Mouse (Mus musculus): ENCODE measurements around the gene Bcap29. TPM values are rescaled to one million over a fixed set of nuclear protein-coding genes. Genes with fewer than 3 reads are reported as not detected.
"Not testable (repeated sequence)": the region's sequence is repeated elsewhere in the genome, so short reads cannot be mapped to it uniquely, and the experiment has no call there.

The Bcap29 gene
- total and polyA plus RNA-seq, 2 experiments = 1.1 to 8.3 TPM

DNA sequence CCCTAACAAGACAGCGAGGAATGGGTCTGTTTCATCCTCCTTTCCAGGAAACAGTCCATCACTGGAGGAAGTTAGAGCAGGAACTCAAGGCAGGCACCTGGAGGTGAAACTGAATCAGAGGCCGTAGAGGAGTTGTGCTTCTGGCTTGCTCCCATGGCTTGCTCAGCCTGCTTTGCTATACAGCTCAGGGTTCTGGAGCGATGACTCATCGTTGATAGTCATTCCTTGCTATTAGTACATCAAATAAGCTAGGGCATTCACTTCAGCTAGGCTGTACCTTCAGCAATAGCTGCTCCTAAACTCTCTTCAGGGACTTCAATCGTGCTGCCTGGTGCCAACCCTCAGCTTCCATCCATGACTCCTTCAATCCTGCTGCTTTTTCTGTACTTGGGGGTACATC lies 60.0 kb downstream of the Bcap29 start:
- Histone ChIP-seq H3K27ac (replicated peaks; ENCODE audit: insufficient read depth, low read depth, low read length) (no peak overlapping the region), H3K4me1 (ENCODE audit: control insufficient read depth, insufficient read depth, low read length) (no peaks in the 10 kb centered on the region), H3K27me3 (ENCODE audit: control insufficient read depth, insufficient read depth, low read length) (no peaks in the 10 kb centered on the region), H3K36me3 (ENCODE audit: control insufficient read depth, insufficient read depth, low read length) (no peaks in the 10 kb centered on the region), H3K4me3 (ENCODE audit: insufficient read depth, low read depth, low read length) (no peak overlapping the region), H3K9ac (ENCODE audit: low read depth, low read length) (no peak overlapping the region), H3K79me2 (ENCODE audit: control insufficient read depth, insufficient read depth, low read length) (no peaks in the 10 kb centered on the region)
- no peak for TF ChIP-seq CTCF (IDR thresholded peaks at IDR 0.05; ENCODE audit: low read depth, low read length)
- no peak for TF ChIP-seq POLR2A (IDR thresholded peaks at IDR 0.05; ENCODE audit: extremely low read depth, insufficient read depth, low read length)
- 86% methylated on average over 5 of the region's 5 CpGs for WGBS
- DNase-seq (ENCODE audit: extremely low read depth, low read depth, low spot score) = no peak

GRCm38 (mm10) chr12:31569784-31570183 lies 64.7 kb downstream of the Bcap29 start:
- no peak for DNase-seq (ENCODE audit: extremely low read depth, low read depth, low spot score)
- H3K79me2 ChIP-seq (ENCODE audit: control insufficient read depth, insufficient read depth, low read length) = no peaks in the 10 kb centered on the region
- H3K36me3 ChIP-seq (ENCODE audit: control insufficient read depth, insufficient read depth, low read length) = no peaks in the 10 kb centered on the region
- TF ChIP-seq CTCF (IDR thresholded peaks at IDR 0.05; ENCODE audit: low read depth, low read length) (no peak), POLR2A (IDR thresholded peaks at IDR 0.05; ENCODE audit: extremely low read depth, insufficient read depth, low read length) (no peak)
- WGBS = 65% methylated on average over 2 of the region's 2 CpGs
- H3K27ac ChIP-seq (replicated peaks; ENCODE audit: insufficient read depth, low read depth, low read length) = no peak overlapping the region
- no peak overlapping the region for H3K4me3 ChIP-seq (ENCODE audit: insufficient read depth, low read depth, low read length)
- H3K27me3 ChIP-seq (ENCODE audit: control insufficient read depth, insufficient read depth, low read length) = no peaks in the 10 kb centered on the region
- H3K9ac ChIP-seq (ENCODE audit: low read depth, low read length) = no peak overlapping the region
- H3K4me1 ChIP-seq (ENCODE audit: control insufficient read depth, insufficient read depth, low read length) = no peaks in the 10 kb centered on the region

GRCm38 (mm10) chr12:31568661-31569060 lies 65.8 kb downstream of the Bcap29 start:
- DNase-seq (ENCODE audit: extremely low read depth, low read depth, low spot score) = no peak
- H3K27me3 ChIP-seq (ENCODE audit: control insufficient read depth, insufficient read depth, low read length) = no peaks in the 10 kb centered on the region
- TF ChIP-seq POLR2A (IDR thresholded peaks at IDR 0.05; ENCODE audit: extremely low read depth, insufficient read depth, low read length) (no peak), CTCF (IDR thresholded peaks at IDR 0.05; ENCODE audit: low read depth, low read length) (no peak)
- no peaks in the 10 kb centered on the region for H3K4me1 ChIP-seq (ENCODE audit: control insufficient read depth, insufficient read depth, low read length)
- no peak overlapping the region for H3K9ac ChIP-seq (ENCODE audit: low read depth, low read length)
- no peaks in the 10 kb centered on the region for H3K79me2 ChIP-seq (ENCODE audit: control insufficient read depth, insufficient read depth, low read length)
- no peak overlapping the region for H3K27ac ChIP-seq (replicated peaks; ENCODE audit: insufficient read depth, low read depth, low read length)
- H3K36me3 ChIP-seq (ENCODE audit: control insufficient read depth, insufficient read depth, low read length) = no peaks in the 10 kb centered on the region
- H3K4me3 ChIP-seq (ENCODE audit: insufficient read depth, low read depth, low read length) = no peak overlapping the region

- H3K4me1 ChIP-seq (ENCODE audit: control insufficient read depth, insufficient read depth, low read length); H3K36me3 ChIP-seq (ENCODE audit: control insufficient read depth, insufficient read depth, low read length); H3K79me2 ChIP-seq (ENCODE audit: control insufficient read depth, insufficient read depth, low read length); H3K27me3 ChIP-seq (ENCODE audit: control insufficient read depth, insufficient read depth, low read length); DNase-seq (ENCODE audit: extremely low read depth, low read depth, low spot score); H3K4me3 ChIP-seq (ENCODE audit: insufficient read depth, low read depth, low read length); H3K27ac ChIP-seq (replicated peaks; ENCODE audit: insufficient read depth, low read depth, low read length); H3K9ac ChIP-seq (ENCODE audit: low read depth, low read length): not testable (repeated sequence)
- WGBS = 21% methylated on average over 10 of the region's 10 CpGs
Measured at GRCm38 (mm10) chr12:31567535-31567934, 66.9 kb downstream of the Bcap29 start.

GRCm38 (mm10) chr12:31560712-31561111 lies 73.7 kb downstream of the Bcap29 start:
- Histone ChIP-seq H3K27me3 (ENCODE audit: control insufficient read depth, insufficient read depth, low read length) (peaks cover 18% of the 10 kb centered on the region), H3K36me3 (ENCODE audit: control insufficient read depth, insufficient read depth, low read length) (no peaks in the 10 kb centered on the region), H3K4me1 (ENCODE audit: control insufficient read depth, insufficient read depth, low read length) (peaks cover 1% of the 10 kb centered on the region; the same call in 1 of the 2 replicates), H3K9ac (ENCODE audit: low read depth, low read length) (no peak overlapping the region), H3K27ac (replicated peaks; ENCODE audit: insufficient read depth, low read depth, low read length) (no peak overlapping the region), H3K4me3 (ENCODE audit: insufficient read depth, low read depth, low read length) (no peak overlapping the region), H3K79me2 (ENCODE audit: control insufficient read depth, insufficient read depth, low read length) (no peaks in the 10 kb centered on the region)
- 81% methylated on average over 5 of the region's 5 CpGs for WGBS
- no peak for TF ChIP-seq CTCF (IDR thresholded peaks at IDR 0.05; ENCODE audit: low read depth, low read length)
- no peak for TF ChIP-seq POLR2A (IDR thresholded peaks at IDR 0.05; ENCODE audit: extremely low read depth, insufficient read depth, low read length)
- no peak for DNase-seq (ENCODE audit: extremely low read depth, low read depth, low spot score)

- DNase-seq (ENCODE audit: extremely low read depth, low read depth, low spot score) = no peak
- peaks cover 19% of the 10 kb centered on the region for H3K27me3 ChIP-seq (ENCODE audit: control insufficient read depth, insufficient read depth, low read length)
- no peak overlapping the region for H3K27ac ChIP-seq (replicated peaks; ENCODE audit: insufficient read depth, low read depth, low read length)
- peaks cover 1% of the 10 kb centered on the region; the same call in 1 of the 2 replicates for H3K4me1 ChIP-seq (ENCODE audit: control insufficient read depth, insufficient read depth, low read length)
- H3K9ac ChIP-seq (ENCODE audit: low read depth, low read length) = no peak overlapping the region
- no peak for TF ChIP-seq CTCF (IDR thresholded peaks at IDR 0.05; ENCODE audit: low read depth, low read length)
- no peak for TF ChIP-seq POLR2A (IDR thresholded peaks at IDR 0.05; ENCODE audit: extremely low read depth, insufficient read depth, low read length)
- WGBS = 18% methylated on average over 5 of the region's 5 CpGs
- H3K4me3 ChIP-seq (ENCODE audit: insufficient read depth, low read depth, low read length) = no peak overlapping the region
- no peaks in the 10 kb centered on the region for H3K36me3 ChIP-seq (ENCODE audit: control insufficient read depth, insufficient read depth, low read length)
- no peaks in the 10 kb centered on the region for H3K79me2 ChIP-seq (ENCODE audit: control insufficient read depth, insufficient read depth, low read length)
Measured at GRCm38 (mm10) chr12:31560002-31560401, 74.5 kb downstream of the Bcap29 start.

Data from liver, adult 2 months (tissue).